Mouse (Mus musculus) cortical plate, adult 2 months (tissue): ENCODE data around the gene Zfp612.

ENCODE experiments used
- CTCF ChIP-seq: fragments of 200-500 bp; IDR thresholded peaks from 2 replicates; pipeline ENCODE4 v1.5.1; 2011; ENCODE audit warnings: mild to moderate bottlenecking, control low read depth, low read length; ENCODE audit not compliant: insufficient read depth; ENCODE audit errors: extremely low read depth
- POLR2A ChIP-seq: fragments of 200-500 bp; IDR thresholded peaks from 2 replicates; pipeline ENCODE4 v1.6.1; 2011; ENCODE audit warnings: mild to moderate bottlenecking, low read length, control low read depth; ENCODE audit not compliant: insufficient read depth; ENCODE audit errors: extremely low read depth

DNA sequence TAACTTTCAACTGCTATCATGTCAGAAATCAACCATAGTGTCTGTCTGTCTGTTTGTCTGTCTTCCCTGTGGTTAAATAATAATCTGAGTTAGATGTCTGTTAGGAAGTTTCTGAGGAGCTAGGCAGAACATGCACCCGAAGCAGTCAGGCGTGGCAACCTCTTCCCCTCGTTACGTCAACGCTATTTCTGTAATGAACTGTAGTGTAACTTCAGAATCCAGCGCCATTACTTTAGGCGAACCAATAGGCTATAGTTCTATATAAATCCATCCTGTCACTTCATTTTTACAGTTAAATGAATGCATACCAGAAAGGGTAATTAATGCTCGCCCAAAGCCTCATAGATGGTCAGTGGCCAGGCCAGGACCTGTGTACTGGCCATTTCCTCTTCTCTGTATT, 5.0 kb upstream of the Zfp612 start:
- TF ChIP-seq CTCF (no peak), POLR2A (no peak)
